Mouse (Mus musculus): ENCODE data around the gene Bsph2. TPM values are rescaled to one million over a fixed set of nuclear protein-coding genes. Genes with fewer than 3 reads are reported as not detected.

Gene Bsph2
- not detected for polyA plus RNA-seq (2015; fragmentation: Illumina TruSeq; extraction: RNeasy Lipid Tissue Mini Kit (QIAGEN cat#74804); ENCODE audit: insufficient read depth, low replicate concordance)

DNA sequence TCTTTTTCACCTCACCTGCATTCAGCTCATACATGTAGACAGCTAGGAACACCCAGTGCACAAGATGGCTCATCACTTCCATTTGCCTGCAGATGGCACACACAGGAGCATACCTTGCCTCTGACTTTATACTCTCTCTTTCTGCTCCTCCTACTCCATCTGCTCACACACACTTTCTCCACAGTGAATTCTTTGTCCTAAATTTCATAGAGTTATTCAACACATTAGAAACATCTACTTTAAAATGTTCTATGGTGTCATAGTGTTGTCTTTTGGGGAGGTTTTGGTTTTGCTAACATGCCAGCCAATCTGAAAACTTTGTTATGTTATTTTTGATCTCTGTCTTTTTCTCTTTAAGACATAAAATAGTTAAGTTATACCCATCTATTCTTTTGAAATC, at the start of gene Bsph2:
Gene Bsph2, minus strand, starts transcription at position 101 of the 400 bp plus-strand sequence.

Other genes starting within 250 kb of the Bsph2 start
- gene Pla2g4c, start 246.4 kb downstream of the Bsph2 start, polyA plus RNA-seq (2015; fragmentation: Illumina TruSeq; extraction: RNeasy Lipid Tissue Mini Kit (QIAGEN cat#74804); ENCODE audit: insufficient read depth, low replicate concordance), result 1.7 TPM
- not detected for gene Cabp5, start 172.9 kb downstream of the Bsph2 start, polyA plus RNA-seq (2015; fragmentation: Illumina TruSeq; extraction: RNeasy Lipid Tissue Mini Kit (QIAGEN cat#74804); ENCODE audit: insufficient read depth, low replicate concordance)
- not detected for gene Bsph1, start 120.2 kb downstream of the Bsph2 start, polyA plus RNA-seq (2015; fragmentation: Illumina TruSeq; extraction: RNeasy Lipid Tissue Mini Kit (QIAGEN cat#74804); ENCODE audit: insufficient read depth, low replicate concordance)
- not detected for gene Sult2a5, start 52.9 kb upstream of the Bsph2 start, polyA plus RNA-seq (2015; fragmentation: Illumina TruSeq; extraction: RNeasy Lipid Tissue Mini Kit (QIAGEN cat#74804); ENCODE audit: insufficient read depth, low replicate concordance)
- not detected for gene Sult2a2, start 162.4 kb upstream of the Bsph2 start, polyA plus RNA-seq (2015; fragmentation: Illumina TruSeq; extraction: RNeasy Lipid Tissue Mini Kit (QIAGEN cat#74804); ENCODE audit: insufficient read depth, low replicate concordance)